Mouse (Mus musculus): ENCODE measurements around the gene Glis3. TPM values are rescaled to one million over a fixed set of nuclear protein-coding genes. Genes with fewer than 3 reads are reported as not detected.

The Glis3 gene
- total and polyA plus RNA-seq, 3 experiments, result not detected

- H3K4me1 ChIP-seq (ENCODE audit: control insufficient read depth in 1 of 2, insufficient read depth in 2 of 2, low read length in 2 of 2), result no peaks in the 10 kb centered on the region
These were observed 452.4 kb downstream of the Glis3 start for GRCm38 (mm10) chr19:28227526-28227925.

GRCm38 (mm10) chr19:28225651-28226050 lies 454.2 kb downstream of the Glis3 start:
- DNase-seq (ENCODE audit: low read depth, low spot score), result no peak
- Histone ChIP-seq H3K4me1 (ENCODE audit: control insufficient read depth in 1 of 2, insufficient read depth in 2 of 2, low read length in 2 of 2) (no peaks in the 10 kb centered on the region), H3K36me3 (ENCODE audit: control insufficient read depth in 1 of 2, insufficient read depth in 2 of 2, low read length in 2 of 2) (no peaks in the 10 kb centered on the region), H3K27ac (ENCODE audit: control insufficient read depth, low read depth, low read length) (no peak overlapping the region), H3K4me3 (ENCODE audit: control insufficient read depth in 1 of 2, insufficient read depth in 1 of 2, low read depth in 2 of 2, low read length in 2 of 2) (no peak overlapping the region), H3K27me3 (ENCODE audit: control insufficient read depth in 1 of 2, insufficient read depth in 2 of 2, low read length in 2 of 2) (no peaks in the 10 kb centered on the region), H3K79me2 (ENCODE audit: control insufficient read depth, insufficient read depth, low read length, poor library complexity) (no peaks in the 10 kb centered on the region), H3K9ac (ENCODE audit: control insufficient read depth, low read depth, low read length, poor library complexity, severe bottlenecking) (no peak overlapping the region), H3K9me3 (replicated peaks; ENCODE audit: insufficient read depth, low read length) (no peaks in the 10 kb centered on the region)
- TF ChIP-seq RAD21 (IDR thresholded peaks at IDR 0.05; ENCODE audit: low read depth, low read length), result no peak
- TF ChIP-seq CHD2 (IDR thresholded peaks at IDR 0.05; ENCODE audit: low read length), result no peak
- TF ChIP-seq RCOR1 (IDR thresholded peaks at IDR 0.05; ENCODE audit: low read depth, low read length), result no peak
- TF ChIP-seq NELFE (IDR thresholded peaks at IDR 0.05; ENCODE audit: low read depth, low read length), result no peak
- TF ChIP-seq JUND (IDR thresholded peaks at IDR 0.05; ENCODE audit: low read depth, low read length), result no peak
- no peak for TF ChIP-seq KAT2A (conservative IDR thresholded peaks at IDR 0.05; ENCODE audit: low read depth, low read length)
- no peak for TF ChIP-seq ZC3H11A (IDR thresholded peaks at IDR 0.05; ENCODE audit: low read depth, low read length)
- TF ChIP-seq MYC (IDR thresholded peaks at IDR 0.05; ENCODE audit: low read depth, low read length), result no peak

More at GRCm38 (mm10) chr19:28227526-28227925, 452.4 kb downstream of the Glis3 start:
- Histone ChIP-seq H3K79me2 (ENCODE audit: control insufficient read depth, insufficient read depth, low read length, poor library complexity) (no peaks in the 10 kb centered on the region), H3K9ac (ENCODE audit: control insufficient read depth, low read depth, low read length, poor library complexity, severe bottlenecking) (no peak overlapping the region), H3K36me3 (ENCODE audit: control insufficient read depth in 1 of 2, insufficient read depth in 2 of 2, low read length in 2 of 2) (no peaks in the 10 kb centered on the region), H3K27me3 (ENCODE audit: control insufficient read depth in 1 of 2, insufficient read depth in 2 of 2, low read length in 2 of 2) (no peaks in the 10 kb centered on the region), H3K4me3 (ENCODE audit: control insufficient read depth in 1 of 2, insufficient read depth in 1 of 2, low read depth in 2 of 2, low read length in 2 of 2) (no peak overlapping the region), H3K27ac (ENCODE audit: control insufficient read depth, low read depth, low read length) (no peak overlapping the region), H3K9me3 (replicated peaks; ENCODE audit: insufficient read depth, low read length) (no peaks in the 10 kb centered on the region)
- TF ChIP-seq ZC3H11A (IDR thresholded peaks at IDR 0.05; ENCODE audit: low read depth, low read length), result no peak
- TF ChIP-seq E2F4 (IDR thresholded peaks at IDR 0.05; ENCODE audit: borderline replicate concordance, low read depth, low read length), result no peak
- TF ChIP-seq ZKSCAN1 (IDR thresholded peaks at IDR 0.05; ENCODE audit: low read depth, low read length), result no peak
- TF ChIP-seq POLR2A (IDR thresholded peaks at IDR 0.05; ENCODE audit: control insufficient read depth in 1 of 2, insufficient read depth in 1 of 2, low read depth in 1 of 2, low read length in 2 of 2, poor library complexity in 1 of 2), result no peak
- TF ChIP-seq ZNF384 (IDR thresholded peaks at IDR 0.05; ENCODE audit: low read depth, low read length), result no peak
- DNase-seq (ENCODE audit: low read depth, low spot score), result no peak

DNA sequence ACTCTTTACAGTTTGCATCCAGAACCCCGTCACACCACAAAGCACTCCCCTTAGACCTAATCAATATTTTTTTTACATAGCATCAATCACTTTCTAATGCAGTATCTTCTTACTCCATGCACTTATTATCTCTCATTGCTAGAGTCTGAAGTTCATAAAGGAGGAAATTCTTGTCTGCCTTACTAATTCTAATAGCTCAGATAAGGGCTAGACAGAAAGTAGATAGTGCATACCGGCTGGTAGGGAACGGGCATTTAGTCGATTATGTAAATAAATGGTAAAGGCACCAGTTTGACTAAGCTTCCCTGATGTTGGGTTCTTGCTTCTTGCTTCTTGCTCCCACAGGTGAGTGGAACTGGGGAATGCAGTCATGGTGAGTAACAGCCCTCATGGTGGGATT lies 468.2 kb downstream of the Glis3 start:
- DNase-seq (ENCODE audit: low read depth, low spot score), result no peak
- TF ChIP-seq NRF1 (IDR thresholded peaks at IDR 0.05; ENCODE audit: insufficient read depth, low read depth, low read length, poor library complexity, severe bottlenecking) (no peak), GABPA (IDR thresholded peaks at IDR 0.05; ENCODE audit: low read depth, low read length) (no peak), ZNF384 (IDR thresholded peaks at IDR 0.05; ENCODE audit: low read depth, low read length) (no peak), GATA1 (IDR thresholded peaks at IDR 0.05; ENCODE audit: low read depth, low read length) (no peak), MXI1 (IDR thresholded peaks at IDR 0.05; ENCODE audit: low read depth, low read length) (no peak), USF2 (IDR thresholded peaks at IDR 0.05; ENCODE audit: borderline replicate concordance in 1 of 2, insufficient read depth in 1 of 2, low read depth in 1 of 2, low read length in 2 of 2) (no peak), SMC3 (IDR thresholded peaks at IDR 0.05; ENCODE audit: low read depth, low read length) (no peak), TCF12 (IDR thresholded peaks at IDR 0.05; ENCODE audit: low read depth, low read length) (no peak), NELFE (IDR thresholded peaks at IDR 0.05; ENCODE audit: low read depth, low read length) (no peak), BHLHE40 (IDR thresholded peaks at IDR 0.05; ENCODE audit: borderline replicate concordance, low read depth, low read length) (no peak), MAZ (IDR thresholded peaks at IDR 0.05; ENCODE audit: low read depth, low read length) (no peak), EP300 (IDR thresholded peaks at IDR 0.05; ENCODE audit: low read depth in 1 of 2, low read length in 2 of 2) (no peak)
- H3K27me3 ChIP-seq (ENCODE audit: control insufficient read depth in 1 of 2, insufficient read depth in 2 of 2, low read length in 2 of 2), result no peaks in the 10 kb centered on the region

More for the DNA sequence above, 468.2 kb downstream of the Glis3 start:
- Histone ChIP-seq H3K4me3 (ENCODE audit: control insufficient read depth in 1 of 2, insufficient read depth in 1 of 2, low read depth in 2 of 2, low read length in 2 of 2) (no peak overlapping the region), H3K36me3 (ENCODE audit: control insufficient read depth in 1 of 2, insufficient read depth in 2 of 2, low read length in 2 of 2) (no peaks in the 10 kb centered on the region), H3K79me2 (ENCODE audit: control insufficient read depth, insufficient read depth, low read length, poor library complexity) (no peaks in the 10 kb centered on the region), H3K9me3 (replicated peaks; ENCODE audit: insufficient read depth, low read length) (no peaks in the 10 kb centered on the region), H3K4me1 (ENCODE audit: control insufficient read depth in 1 of 2, insufficient read depth in 2 of 2, low read length in 2 of 2) (no peaks in the 10 kb centered on the region), H3K9ac (ENCODE audit: control insufficient read depth, low read depth, low read length, poor library complexity, severe bottlenecking) (no peak overlapping the region), H3K27ac (ENCODE audit: control insufficient read depth, low read depth, low read length) (no peak overlapping the region)

Measured in MEL (cell line).